Mouse (Mus musculus): Measurements from ENCODE around the gene Brk1. TPM values are rescaled to one million over a fixed set of nuclear protein-coding genes. Genes with fewer than 3 reads are reported as not detected.
A peak's percentile ranks its signal among the peaks of the same experiment; 100 is the strongest.

Brk1 gene
- 204 and 207 TPM in 2 replicates for polyA plus RNA-seq (2015; fragmentation: Nextera tagmentation; extraction: Ambion mirVana)

DNA sequence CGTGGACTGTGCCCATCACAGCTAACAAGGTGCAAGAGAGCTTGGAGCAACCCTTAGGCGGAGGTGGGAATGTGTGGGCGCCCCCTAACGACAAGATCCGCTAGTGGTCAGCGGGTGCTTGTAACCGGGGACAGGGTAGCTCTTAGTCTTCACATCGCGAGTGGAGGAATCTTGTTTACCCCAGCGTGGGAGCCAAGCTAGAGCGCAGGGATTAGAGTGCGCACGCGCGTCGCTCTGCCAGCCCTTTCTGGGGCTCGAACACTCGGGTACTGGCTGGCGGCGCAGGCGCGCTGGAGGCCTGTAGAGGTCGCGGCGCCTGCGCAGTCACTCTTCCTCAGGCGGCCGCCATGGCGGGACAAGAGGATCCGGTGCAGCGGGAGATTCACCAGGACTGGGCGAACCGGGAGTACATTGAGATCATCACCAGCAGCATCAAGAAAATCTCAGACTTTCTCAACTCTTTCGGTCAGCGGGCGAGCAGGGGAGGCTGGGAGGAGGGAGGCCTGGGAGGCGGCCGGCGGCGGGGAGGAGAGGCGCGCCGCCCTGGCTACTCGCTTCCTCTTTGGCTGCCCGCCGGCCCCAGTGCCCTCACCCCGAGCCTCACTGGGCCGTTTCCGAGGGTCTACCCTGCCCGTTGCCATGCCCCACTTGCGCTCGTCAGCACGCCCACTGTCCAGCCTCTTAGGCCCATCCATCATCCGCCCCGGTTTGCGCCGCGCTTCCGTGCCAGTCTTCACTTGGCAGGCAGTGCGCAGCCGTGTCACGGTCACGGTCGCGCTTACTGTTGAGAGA, at the start of gene Brk1:
Brk1 (plus strand) TSS at position 341 of the 792 bp plus-strand sequence.
- Histone ChIP-seq H3K27ac (ENCODE audit: low read length) (peak within 1 kb of the TSS; percentile 90), H3K27me3 (ENCODE audit: control insufficient read depth, insufficient read depth, low read length) (no peaks in the 10 kb centered on the region), H3K36me3 (ENCODE audit: control insufficient read depth, insufficient read depth, low read length) (no peaks in the 10 kb centered on the region; the same call in 1 of the 2 replicates), H3K4me3 (replicated peaks; ENCODE audit: low read length) (peak within 1 kb of the TSS; percentile 92), H3K9me3 (replicated peaks; ENCODE audit: control insufficient read depth, low read length) (no peaks in the 10 kb centered on the region), H3K4me1 (ENCODE audit: control insufficient read depth, insufficient read depth, low read length) (peaks cover 15% of the 10 kb centered on the region), H3K9ac (ENCODE audit: low read length) (peak within 1 kb of the TSS; percentile 90), H3K4me2 (ENCODE audit: low read depth, low read length) (peak within 1 kb of the TSS; percentile 90)
- peak; percentile 93 for ATAC-seq (ENCODE audit: insufficient read depth, low FRiP score)
- under 1% methylated on average over 62 of the region's 65 CpGs for WGBS

DNA sequence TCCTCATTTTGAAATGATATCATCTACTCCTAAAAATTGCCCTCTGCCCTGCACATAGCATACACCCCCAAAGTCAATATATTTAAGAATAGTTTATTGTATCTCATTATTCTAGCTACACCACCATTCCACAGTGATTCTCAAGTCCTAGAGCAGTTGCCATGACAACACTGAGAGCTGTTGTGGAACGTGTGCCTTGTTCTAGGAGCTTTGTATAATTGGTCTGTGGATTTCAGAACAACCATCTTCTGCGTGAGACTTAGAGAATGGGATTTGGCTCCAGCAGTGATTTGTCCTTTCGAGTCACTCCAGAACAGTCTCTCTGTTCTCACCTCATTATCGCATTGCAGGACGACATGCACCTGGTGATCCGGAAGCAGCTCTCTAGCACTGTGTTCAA, 44.8 kb upstream of the Brk1 start:
- no peaks in the 10 kb centered on the region for H3K9me3 ChIP-seq (replicated peaks; ENCODE audit: control insufficient read depth, low read length)
- H3K27ac ChIP-seq (ENCODE audit: low read length) = no peak overlapping the region
- no peak overlapping the region for H3K4me2 ChIP-seq (ENCODE audit: low read depth, low read length)
- no peaks in the 10 kb centered on the region for H3K4me1 ChIP-seq (ENCODE audit: control insufficient read depth, insufficient read depth, low read length)
- WGBS = 80% methylated on average over 6 of the region's 6 CpGs
- no peaks in the 10 kb centered on the region for H3K36me3 ChIP-seq (ENCODE audit: control insufficient read depth, insufficient read depth, low read length)
- ATAC-seq (ENCODE audit: insufficient read depth, low FRiP score) = no peak
- no peak overlapping the region for H3K9ac ChIP-seq (ENCODE audit: low read length)
- H3K27me3 ChIP-seq (ENCODE audit: control insufficient read depth, insufficient read depth, low read length) = no peaks in the 10 kb centered on the region
- no peak overlapping the region for H3K4me3 ChIP-seq (replicated peaks; ENCODE audit: low read length)

GRCm38 (mm10) chr6:113564557-113564956, 40.0 kb upstream of the Brk1 start:
- Histone ChIP-seq H3K27me3 (ENCODE audit: control insufficient read depth, insufficient read depth, low read length) (no peaks in the 10 kb centered on the region), H3K4me1 (ENCODE audit: control insufficient read depth, insufficient read depth, low read length) (no peaks in the 10 kb centered on the region), H3K9ac (ENCODE audit: low read length) (no peak overlapping the region), H3K4me3 (replicated peaks; ENCODE audit: low read length) (no peak overlapping the region), H3K4me2 (ENCODE audit: low read depth, low read length) (no peak overlapping the region), H3K27ac (ENCODE audit: low read length) (no peak overlapping the region), H3K36me3 (ENCODE audit: control insufficient read depth, insufficient read depth, low read length) (no peaks in the 10 kb centered on the region), H3K9me3 (replicated peaks; ENCODE audit: control insufficient read depth, low read length) (no peaks in the 10 kb centered on the region)
- ATAC-seq (ENCODE audit: insufficient read depth, low FRiP score) = no peak
- WGBS = 73% methylated on average over 1 of the region's 1 CpGs

DNA sequence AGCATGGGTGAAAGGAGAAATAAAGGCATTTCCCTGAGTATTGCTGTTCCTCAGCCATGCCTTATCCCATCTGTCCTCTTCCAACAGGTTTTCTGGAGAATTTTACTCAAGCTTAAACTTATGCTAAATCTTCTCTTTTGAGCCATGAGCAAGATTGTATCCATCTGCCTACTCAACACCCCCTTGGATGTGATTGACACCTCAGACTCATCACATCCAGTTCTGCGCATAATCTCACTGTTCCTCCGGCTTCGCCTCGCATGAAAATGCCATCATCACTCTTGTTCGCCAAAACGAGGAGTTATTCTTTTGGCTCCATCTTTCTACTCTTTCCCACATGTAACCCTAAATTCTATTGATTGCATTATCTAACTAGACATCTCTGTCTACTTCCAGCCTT, 28.5 kb upstream of the Brk1 start:
- H3K27ac ChIP-seq (ENCODE audit: low read length) = no peak overlapping the region
- H3K9me3 ChIP-seq (replicated peaks; ENCODE audit: control insufficient read depth, low read length) = no peaks in the 10 kb centered on the region
- 94% methylated on average over 6 of the region's 6 CpGs for WGBS
- no peak overlapping the region for H3K4me3 ChIP-seq (replicated peaks; ENCODE audit: low read length)
- no peaks in the 10 kb centered on the region for H3K4me1 ChIP-seq (ENCODE audit: control insufficient read depth, insufficient read depth, low read length)
- no peak overlapping the region for H3K9ac ChIP-seq (ENCODE audit: low read length)
- ATAC-seq (ENCODE audit: insufficient read depth, low FRiP score) = no peak
- no peaks in the 10 kb centered on the region for H3K36me3 ChIP-seq (ENCODE audit: control insufficient read depth, insufficient read depth, low read length)
- H3K4me2 ChIP-seq (ENCODE audit: low read depth, low read length) = no peak overlapping the region
- H3K27me3 ChIP-seq (ENCODE audit: control insufficient read depth, insufficient read depth, low read length) = no peaks in the 10 kb centered on the region

DNA sequence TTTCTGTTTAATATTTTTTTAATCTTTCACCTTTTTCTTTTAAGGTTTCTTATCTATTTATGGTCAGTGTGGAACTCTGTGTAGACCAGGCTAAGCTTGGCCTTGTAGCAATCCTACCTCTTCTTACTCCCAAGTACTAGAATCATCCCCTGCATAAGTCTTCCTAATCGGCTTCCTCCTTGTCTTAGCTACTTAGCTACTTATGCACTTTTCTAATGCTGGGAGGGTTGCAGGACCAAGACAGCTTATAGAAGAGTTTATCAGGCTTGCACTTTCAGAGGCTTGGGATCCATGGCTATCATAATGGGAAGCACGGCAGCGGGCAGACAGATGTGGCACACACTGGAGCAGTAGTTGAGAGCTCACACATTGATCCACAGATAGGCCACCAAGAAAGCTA, 25.3 kb upstream of the Brk1 start:
- no peak for ATAC-seq (ENCODE audit: insufficient read depth, low FRiP score)
- H3K9ac ChIP-seq (ENCODE audit: low read length) = no peak overlapping the region
- 90% methylated on average over 3 of the region's 3 CpGs for WGBS

DNA sequence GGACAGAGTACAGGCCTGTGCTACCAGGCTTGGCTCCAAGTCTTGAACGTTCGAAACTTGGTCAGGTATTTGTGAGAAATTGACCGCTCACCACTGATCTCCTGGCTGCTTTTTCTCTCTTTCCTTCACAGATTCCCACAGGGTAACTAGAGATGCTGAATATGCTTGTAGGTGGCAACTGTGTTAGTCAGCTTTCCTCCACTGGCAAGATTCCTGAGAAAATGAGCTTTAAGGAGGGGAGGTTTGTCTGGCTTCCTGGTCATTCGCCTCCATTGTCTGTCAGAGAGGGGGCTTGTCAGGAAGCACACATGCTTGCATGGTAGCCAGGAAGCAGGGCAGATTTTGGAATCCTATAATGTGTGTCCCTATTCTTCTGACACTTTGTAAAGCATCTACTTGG, 21.5 kb upstream of the Brk1 start:
- H3K9ac ChIP-seq (ENCODE audit: low read length) = no peak overlapping the region
- no peaks in the 10 kb centered on the region for H3K36me3 ChIP-seq (ENCODE audit: control insufficient read depth, insufficient read depth, low read length)
- no peaks in the 10 kb centered on the region for H3K4me1 ChIP-seq (ENCODE audit: control insufficient read depth, insufficient read depth, low read length)
- H3K4me3 ChIP-seq (replicated peaks; ENCODE audit: low read length) = no peak overlapping the region
- H3K4me2 ChIP-seq (ENCODE audit: low read depth, low read length) = no peak overlapping the region
- H3K27me3 ChIP-seq (ENCODE audit: control insufficient read depth, insufficient read depth, low read length) = no peaks in the 10 kb centered on the region
- H3K27ac ChIP-seq (ENCODE audit: low read length) = no peak overlapping the region
- ATAC-seq (ENCODE audit: insufficient read depth, low FRiP score) = no peak
- 93% methylated on average over 4 of the region's 4 CpGs for WGBS
- H3K9me3 ChIP-seq (replicated peaks; ENCODE audit: control insufficient read depth, low read length) = no peaks in the 10 kb centered on the region

More for the DNA sequence above, 25.3 kb upstream of the Brk1 start:
- Histone ChIP-seq H3K4me1 (ENCODE audit: control insufficient read depth, insufficient read depth, low read length) (no peaks in the 10 kb centered on the region), H3K27me3 (ENCODE audit: control insufficient read depth, insufficient read depth, low read length) (no peaks in the 10 kb centered on the region), H3K27ac (ENCODE audit: low read length) (no peak overlapping the region), H3K4me3 (replicated peaks; ENCODE audit: low read length) (no peak overlapping the region), H3K4me2 (ENCODE audit: low read depth, low read length) (no peak overlapping the region), H3K9me3 (replicated peaks; ENCODE audit: control insufficient read depth, low read length) (no peaks in the 10 kb centered on the region), H3K36me3 (ENCODE audit: control insufficient read depth, insufficient read depth, low read length) (no peaks in the 10 kb centered on the region)

- 89% methylated on average over 5 of the region's 5 CpGs for WGBS
- Histone ChIP-seq H3K9ac (ENCODE audit: low read length) (no peak overlapping the region), H3K27me3 (ENCODE audit: control insufficient read depth, insufficient read depth, low read length) (no peaks in the 10 kb centered on the region), H3K36me3 (ENCODE audit: control insufficient read depth, insufficient read depth, low read length) (no peaks in the 10 kb centered on the region), H3K4me2 (ENCODE audit: low read depth, low read length) (no peak overlapping the region), H3K9me3 (replicated peaks; ENCODE audit: control insufficient read depth, low read length) (no peaks in the 10 kb centered on the region), H3K4me3 (replicated peaks; ENCODE audit: low read length) (no peak overlapping the region), H3K27ac (ENCODE audit: low read length) (no peak overlapping the region), H3K4me1 (ENCODE audit: control insufficient read depth, insufficient read depth, low read length) (no peaks in the 10 kb centered on the region)
- ATAC-seq (ENCODE audit: insufficient read depth, low FRiP score) = no peak
Measured at GRCm38 (mm10) chr6:113585065-113585464, 19.5 kb upstream of the Brk1 start.

DNA sequence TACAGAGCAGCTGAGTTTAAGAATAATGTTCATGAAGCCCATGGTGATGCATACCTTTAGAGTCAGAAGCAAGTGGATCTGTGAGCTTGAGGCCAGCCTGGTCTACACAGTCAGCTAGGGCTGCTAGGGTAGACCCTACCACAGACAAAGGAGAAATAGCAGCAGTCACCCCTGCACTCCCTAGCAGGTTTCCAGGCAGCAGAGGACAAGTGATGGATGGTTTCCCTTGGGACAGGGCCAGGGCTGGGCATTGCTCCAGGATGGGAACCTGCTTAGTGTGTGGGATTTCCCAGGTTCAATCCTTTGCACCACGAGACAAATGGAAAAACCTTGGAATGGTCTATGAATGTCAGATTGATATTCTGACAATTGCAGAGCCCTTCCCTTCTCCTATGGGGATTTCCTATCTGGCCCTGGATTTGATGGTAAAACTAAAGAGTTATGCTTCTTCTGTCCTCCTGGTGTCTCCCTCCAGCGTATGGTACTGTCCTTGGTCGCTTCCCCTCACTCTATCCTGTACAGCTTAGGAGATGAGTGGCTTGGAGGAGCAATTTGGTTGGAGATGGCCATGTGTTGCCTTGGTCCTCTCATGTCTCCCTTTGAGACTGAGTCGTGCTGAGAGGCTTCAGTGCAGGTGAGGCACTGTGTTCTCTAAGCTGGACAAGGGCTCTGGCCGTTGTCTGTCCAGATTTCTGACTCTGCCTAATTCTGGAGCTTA, 17.9 kb upstream of the Brk1 start:
- no peaks in the 10 kb centered on the region for H3K4me1 ChIP-seq (ENCODE audit: control insufficient read depth, insufficient read depth, low read length)
- ATAC-seq (ENCODE audit: insufficient read depth, low FRiP score) = peak; percentile 78; the same call in 1 of the 2 replicates
- no peaks in the 10 kb centered on the region for H3K9me3 ChIP-seq (replicated peaks; ENCODE audit: control insufficient read depth, low read length)
- no peak overlapping the region for H3K9ac ChIP-seq (ENCODE audit: low read length)
- no peaks in the 10 kb centered on the region for H3K27me3 ChIP-seq (ENCODE audit: control insufficient read depth, insufficient read depth, low read length)
- H3K36me3 ChIP-seq (ENCODE audit: control insufficient read depth, insufficient read depth, low read length) = no peaks in the 10 kb centered on the region
- no peak overlapping the region for H3K4me3 ChIP-seq (replicated peaks; ENCODE audit: low read length)
- 57% methylated on average over 5 of the region's 5 CpGs for WGBS
- peak overlapping the region; percentile 36; the same call in 1 of the 2 replicates for H3K27ac ChIP-seq (ENCODE audit: low read length)
- no peak overlapping the region for H3K4me2 ChIP-seq (ENCODE audit: low read depth, low read length)

GRCm38 (mm10) chr6:113592637-113593036, 11.9 kb upstream of the Brk1 start:
- H3K27ac ChIP-seq (ENCODE audit: low read length) = no peak overlapping the region
- no peak overlapping the region for H3K4me3 ChIP-seq (replicated peaks; ENCODE audit: low read length)
- no peaks in the 10 kb centered on the region for H3K36me3 ChIP-seq (ENCODE audit: control insufficient read depth, insufficient read depth, low read length)
- H3K4me2 ChIP-seq (ENCODE audit: low read depth, low read length) = no peak overlapping the region
- ATAC-seq (ENCODE audit: insufficient read depth, low FRiP score) = no peak
- H3K9ac ChIP-seq (ENCODE audit: low read length) = no peak overlapping the region
- no peaks in the 10 kb centered on the region for H3K27me3 ChIP-seq (ENCODE audit: control insufficient read depth, insufficient read depth, low read length)
- H3K9me3 ChIP-seq (replicated peaks; ENCODE audit: control insufficient read depth, low read length) = no peaks in the 10 kb centered on the region
- WGBS = 87% methylated on average over 2 of the region's 2 CpGs
- H3K4me1 ChIP-seq (ENCODE audit: control insufficient read depth, insufficient read depth, low read length) = no peaks in the 10 kb centered on the region
